Mouse (Mus musculus) cerebellum, postnatal 10 days (tissue): Measurements from ENCODE around the gene Large2.

Experiments used
- DNase-seq, 2 experiments: peaks; one replicate each; pipeline ENCODE4 v3.0.0; 2021; ENCODE audit warnings: mixed read lengths in 2 of 2

Gene Large2

DNA sequence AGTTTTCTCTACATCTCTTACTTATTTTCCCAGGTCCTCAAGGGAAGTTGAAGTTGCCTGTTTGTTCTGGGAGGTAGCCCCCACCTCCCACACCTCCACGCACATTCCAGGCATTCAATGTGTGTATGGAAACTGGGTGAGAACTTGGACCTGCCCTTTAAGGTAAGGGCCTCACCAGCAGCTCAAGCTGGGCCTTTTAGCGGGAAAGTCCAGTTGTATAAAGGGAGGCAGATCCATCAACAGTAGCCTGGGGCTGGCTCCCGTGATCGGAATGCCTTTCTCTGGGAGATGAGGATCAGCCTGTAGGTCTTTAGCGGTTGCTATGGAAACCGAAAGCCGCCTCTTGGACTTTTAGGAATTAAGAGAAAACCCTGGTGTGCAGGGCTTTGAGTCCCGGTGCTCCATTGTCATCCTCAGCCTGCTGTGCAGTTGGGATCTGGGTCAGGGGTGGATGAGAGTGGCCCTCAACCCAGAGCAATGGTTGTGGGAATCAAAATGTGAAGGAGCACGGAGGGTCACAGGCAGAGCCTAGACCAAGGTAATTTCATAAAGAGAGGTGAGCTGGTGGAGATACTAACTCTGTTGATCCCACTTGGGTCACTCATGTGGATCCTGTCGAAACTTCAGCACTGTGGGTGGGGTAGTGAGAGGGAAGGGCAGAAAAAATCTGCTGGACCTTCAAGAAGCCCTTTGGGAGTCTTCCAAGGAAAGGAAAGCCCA is 2.5 kb downstream of the Large2 start:
- peak; percentile 14 to 27 for DNase-seq

DNA sequence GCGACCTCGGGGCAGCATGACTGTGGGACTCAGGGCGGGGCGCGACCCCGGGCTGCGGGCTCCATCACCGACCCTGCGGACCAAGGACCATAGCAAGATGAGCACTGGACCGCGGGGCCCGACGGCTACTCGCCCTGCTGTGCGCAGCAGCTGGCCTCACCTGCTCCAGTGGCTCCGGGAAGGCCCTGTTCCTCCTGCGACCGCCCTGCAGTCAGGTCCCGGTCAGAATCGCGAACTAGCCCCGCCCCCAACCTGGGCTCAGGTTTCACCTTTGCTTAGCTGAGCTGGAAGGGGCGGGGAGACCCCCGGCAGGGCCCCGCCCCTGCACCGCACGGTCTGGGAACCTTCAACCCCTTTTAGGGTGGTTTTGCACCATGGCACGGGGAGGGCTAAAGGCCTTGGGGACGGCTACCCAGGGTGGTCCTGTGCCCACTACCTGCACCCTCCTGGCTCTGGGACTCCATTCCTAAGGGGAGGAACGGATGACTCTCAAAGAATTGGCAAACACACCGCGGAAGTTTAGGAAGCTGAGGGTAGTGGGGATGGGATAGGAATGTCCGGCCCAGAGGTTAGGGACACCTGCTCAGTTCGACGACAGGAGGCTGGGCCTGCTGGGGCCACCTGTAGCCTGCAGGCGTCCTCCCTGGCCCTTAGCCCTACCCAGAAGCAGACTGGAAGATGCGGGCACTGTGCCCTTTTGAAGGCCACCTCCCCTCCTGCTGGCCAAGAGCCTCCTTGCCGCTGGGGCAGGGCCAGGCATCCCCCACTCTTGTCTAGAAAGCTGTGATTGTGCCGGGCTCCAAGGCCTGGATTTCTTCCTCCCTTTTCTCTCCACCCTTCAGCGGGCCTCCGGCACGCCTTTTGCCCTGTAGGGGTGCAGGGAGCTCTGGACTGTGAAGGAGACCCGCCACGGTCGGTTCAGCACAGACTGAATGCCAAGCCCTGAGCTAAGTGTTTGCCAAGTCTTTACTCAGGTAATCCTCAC is 3.6 kb downstream of the Large2 start:
- DNase-seq: peak; percentile 74 to 80

DNA sequence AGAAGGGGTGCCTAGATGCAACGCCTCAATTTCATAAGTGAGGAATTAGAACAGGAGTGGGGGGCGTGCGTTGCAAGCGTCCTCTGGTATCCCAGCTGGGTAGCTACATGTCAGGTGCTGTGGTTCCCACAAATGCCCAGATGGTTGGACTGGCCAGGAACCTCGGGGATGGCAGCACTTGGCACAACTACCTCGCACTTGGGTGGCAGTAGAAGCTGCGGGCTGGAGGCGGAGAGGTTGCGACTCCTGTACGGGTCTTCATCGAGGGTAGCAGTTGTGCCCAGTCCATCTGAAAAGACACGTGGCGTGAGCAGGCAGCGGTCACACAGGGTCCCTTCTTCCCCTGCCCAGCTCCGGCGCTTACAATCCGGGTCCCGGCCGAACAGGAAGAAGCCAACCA is 4.3 kb downstream of the Large2 start:
- DNase-seq: peak; percentile 44 to 47

DNA sequence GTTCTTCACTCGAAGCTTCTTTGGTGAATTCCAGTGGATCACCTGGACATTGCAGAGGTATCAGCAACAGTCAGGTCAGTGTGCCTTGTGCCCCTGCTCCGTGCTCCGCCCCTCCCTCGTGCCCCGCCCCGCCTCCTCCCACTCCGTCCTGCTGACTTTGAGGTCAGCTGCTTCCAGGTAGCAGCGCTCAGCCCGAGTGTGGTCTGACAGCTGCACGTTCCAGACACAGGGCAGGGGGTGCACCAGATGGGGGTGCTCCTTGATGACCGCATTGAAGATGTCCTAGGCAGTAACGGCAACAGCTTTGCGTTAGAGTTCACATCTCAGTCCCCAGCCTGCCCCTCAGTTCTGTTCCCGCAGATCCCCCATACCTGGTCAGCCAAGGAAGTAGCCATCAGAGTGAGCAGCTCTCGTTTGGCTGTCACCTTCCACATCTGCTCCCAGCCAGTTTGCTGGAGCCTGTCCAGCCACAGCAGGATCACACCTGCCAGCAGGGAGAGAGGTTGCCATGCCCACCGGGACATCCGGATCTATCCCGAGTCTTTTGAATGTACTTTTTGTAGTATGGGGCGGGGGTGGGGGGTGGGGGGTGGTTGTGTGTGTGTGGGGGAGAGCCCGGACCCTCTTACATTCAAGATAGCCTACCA is 7.2 kb downstream of the Large2 start:
- peak; percentile 20 to 25 for DNase-seq

DNA sequence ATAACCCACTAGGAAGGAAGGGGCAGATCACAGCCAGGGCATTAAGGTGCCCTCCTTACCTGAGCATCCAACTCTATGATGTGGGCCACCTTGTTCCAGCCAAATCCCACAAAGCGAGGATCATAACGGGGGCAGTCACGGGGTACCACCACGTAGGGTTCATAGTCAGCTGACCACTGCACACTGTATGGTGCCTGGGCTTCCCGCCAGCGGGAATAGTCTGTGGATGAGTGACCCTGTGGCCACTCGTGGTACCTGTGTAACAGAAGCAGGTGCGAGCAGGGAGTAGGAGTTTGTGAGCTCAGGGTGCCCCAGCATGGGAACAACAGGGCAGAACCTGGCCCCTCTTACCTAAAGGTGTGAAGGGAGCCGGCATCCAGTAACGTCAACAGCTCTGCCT is 9.1 kb downstream of the Large2 start:
- peak in 1 of 2 experiments; percentile 31 for DNase-seq

DNA sequence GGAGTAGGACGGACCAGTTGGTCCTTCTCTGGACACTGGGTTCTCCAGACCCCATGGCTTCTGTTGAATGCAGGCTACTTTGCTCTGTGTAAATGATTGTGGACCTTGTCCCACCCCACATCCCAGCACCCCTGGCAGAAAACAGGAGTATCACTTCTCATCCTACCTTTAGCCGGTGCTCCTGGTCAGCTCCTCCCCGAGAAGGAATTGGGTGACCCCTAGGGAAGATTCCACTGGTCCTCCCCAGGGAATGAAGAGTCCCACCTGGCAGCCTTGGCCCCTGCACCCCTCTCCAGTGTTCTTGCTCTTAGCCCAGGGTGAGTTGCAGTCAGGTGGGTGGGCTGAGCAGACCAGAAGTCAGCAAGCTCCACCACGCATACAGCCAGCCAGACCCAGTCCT is 10.6 kb downstream of the Large2 start:
- DNase-seq: no peak

DNA sequence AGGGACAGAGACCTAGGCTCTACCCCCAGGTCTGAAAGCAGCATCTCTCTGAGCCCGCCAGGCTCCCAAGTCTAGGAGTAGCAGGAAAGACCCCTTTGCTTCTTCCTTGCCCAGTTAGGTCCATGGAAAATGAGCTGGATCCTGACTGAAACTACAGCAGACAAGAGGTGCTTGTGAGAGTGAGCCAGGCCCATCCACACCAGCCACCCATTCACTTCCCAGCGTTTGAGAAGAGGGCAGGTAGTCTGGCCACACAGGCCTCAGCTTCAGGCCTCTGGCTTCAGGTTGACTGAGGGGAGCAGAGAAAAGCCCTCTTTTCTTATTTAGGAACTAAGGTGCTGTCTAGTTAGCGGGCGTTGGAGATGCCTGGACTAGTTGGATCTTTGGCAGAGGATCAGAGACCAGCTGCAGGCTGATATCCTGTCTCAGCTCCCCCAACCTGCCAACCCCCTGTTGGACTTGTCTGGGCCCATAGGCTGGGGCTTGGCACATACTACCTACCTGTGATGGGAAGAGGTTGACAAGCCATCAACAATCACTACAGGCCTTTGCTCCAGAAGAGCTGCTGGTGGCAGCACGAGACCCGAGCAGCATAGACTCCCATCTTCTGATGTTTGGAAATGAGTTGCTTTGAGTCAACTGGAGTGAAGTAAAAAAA is 12.0 kb downstream of the Large2 start:
- peak in 1 of 2 experiments; percentile 37 for DNase-seq

DNA sequence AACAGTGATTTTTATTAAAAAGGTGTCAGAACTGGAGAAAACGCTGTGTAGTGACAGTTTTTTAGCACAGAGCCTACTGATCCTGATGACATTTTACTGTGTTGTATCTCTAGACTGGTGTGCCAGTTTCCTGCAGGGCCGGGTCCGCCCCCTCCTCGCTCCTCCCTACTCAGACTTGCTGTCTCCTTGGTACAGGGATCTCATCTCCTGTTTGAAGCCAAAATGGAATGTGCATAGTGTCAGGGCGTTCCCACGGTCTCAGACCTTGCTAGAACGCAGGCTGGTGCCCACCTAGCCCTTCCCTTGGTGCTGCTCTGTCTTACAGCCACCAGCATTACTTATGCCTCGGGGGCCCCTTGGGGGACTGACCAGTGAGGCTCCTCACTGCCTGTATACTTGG is 12.9 kb downstream of the Large2 start:
- DNase-seq: peak in 1 of 2 experiments; percentile 45

DNA sequence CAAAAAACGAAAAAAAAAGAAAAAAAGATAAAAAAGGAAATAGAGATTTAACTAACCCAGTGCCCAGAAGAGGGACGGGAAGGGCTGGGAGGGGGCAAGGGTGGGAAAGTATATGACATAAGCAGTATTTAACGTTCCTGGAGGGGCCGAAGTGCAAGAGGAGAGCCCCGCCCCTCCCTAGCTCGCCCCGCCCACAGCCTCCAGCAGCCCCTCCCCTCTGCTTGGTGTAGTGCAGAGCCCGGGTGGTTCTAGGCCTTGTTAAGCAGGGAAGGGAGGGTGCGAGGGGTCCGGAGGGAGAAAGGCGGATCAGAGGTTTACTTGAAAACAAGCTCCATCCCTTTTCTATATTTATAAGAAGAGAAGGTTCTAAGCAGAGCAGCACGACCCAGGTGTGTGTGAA is 13.8 kb downstream of the Large2 start:
- DNase-seq: peak in 1 of 2 experiments; percentile 58

DNA sequence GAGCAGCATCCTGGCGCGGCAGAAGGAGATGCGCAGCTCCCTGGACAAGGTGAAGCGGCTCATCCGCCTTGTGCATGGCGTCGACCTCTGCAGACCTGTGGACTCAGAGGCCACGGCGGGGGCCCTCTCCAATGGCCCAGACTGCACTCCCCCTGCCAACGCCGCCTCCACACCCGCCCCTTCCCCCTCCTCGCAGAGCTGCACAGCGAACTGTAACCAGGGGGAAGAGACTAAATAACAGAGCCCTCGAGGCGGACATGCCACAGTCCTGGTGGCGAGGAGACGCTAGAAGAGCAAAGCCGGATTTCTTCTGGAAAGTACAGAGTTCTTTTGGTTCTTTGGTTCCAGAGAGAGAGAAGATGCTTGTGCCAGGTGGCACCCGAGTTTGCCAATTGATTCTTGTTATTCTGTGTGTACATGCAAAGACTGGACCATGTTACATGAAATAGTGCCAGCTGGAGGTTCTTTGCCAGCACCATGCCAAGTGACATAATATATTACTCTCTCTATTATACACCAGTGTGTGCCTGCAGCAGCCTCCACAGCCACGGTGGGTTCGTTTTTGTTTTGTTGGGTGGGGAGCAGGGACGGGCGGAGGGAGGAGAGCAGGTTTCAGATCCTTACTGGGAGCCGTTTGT is 14.4 kb downstream of the Large2 start:
- peak; percentile 81 to 82 for DNase-seq

DNA sequence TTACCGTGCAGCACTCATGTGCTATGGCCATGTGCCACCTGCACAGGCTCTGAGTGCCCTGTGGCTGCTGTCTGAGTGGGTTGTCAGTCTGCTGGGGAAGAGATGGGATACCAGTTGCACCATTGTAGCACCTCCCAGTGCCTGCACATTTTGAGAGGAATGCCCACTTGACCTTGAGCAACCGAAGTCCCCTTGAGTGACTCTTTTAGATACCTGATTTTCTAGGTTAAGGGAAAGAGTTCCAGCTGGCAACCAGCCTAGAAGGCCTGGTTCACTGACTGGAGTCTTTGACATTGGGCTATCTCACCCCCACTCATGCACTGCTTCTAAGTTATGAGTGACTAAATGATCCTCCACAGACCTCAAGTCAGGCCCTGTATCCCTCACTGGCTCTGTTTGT is 15.4 kb downstream of the Large2 start:
- DNase-seq: peak; percentile 54 to 59

DNA sequence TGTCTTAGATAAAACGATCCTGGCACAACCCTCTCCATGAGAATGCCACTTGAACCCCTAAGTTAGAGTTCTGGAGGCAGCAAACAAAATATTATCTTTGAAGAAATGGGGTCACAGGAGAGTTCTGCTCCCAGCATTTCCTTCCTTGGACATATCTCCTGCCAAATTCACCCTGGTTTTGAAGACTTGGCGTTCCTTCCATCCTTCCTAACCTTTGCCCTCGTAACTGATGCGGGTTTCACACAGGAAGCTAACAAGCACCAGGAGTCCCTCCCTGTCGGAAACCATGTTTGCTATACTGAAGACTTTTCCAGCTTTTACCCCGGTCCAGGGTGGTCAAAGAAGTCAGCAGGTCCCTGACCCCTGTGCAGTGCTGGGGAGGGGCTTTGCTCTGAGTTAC is 20.4 kb downstream of the Large2 start:
- DNase-seq: no peak

DNA sequence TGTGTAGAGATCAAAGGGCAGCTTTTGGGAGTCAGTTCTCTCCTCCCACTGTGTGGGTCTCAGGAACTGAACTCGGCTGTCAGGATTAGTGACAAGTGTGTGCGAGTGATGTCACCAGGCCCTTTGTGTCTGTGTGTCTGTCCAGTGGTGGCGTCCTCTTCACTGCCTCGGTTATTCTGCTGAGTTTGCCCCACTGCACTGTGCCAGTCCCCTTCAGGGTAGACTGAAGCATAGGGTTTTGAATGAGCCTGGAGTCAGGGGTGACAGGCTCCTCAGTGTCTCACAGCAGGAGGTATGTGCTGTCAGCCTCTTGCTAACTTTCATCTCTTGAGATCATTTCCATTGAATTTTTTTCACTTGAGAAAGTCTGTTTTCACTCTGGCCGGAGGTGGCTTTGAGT is 21.3 kb downstream of the Large2 start:
- DNase-seq: no peak

DNA sequence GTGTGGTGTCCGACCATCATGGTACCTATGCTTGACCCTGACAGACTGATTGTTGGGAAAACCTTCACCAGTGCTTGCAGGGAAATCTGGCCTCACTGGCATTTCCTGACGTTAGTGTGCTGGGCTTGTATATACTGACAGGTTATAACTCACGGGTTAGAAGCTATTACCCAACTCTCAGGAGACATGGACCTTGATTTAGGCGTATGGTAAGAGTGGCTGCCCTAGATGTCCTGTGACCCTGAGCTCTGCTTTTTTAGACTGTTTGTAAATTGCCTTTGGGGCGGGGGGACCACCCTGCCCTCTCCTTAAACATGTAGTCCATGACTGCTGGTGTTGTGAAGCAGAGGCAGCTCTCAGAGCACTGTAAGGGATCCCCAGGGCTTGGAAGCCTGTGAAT is 24.0 kb downstream of the Large2 start:
- no peak for DNase-seq

DNA sequence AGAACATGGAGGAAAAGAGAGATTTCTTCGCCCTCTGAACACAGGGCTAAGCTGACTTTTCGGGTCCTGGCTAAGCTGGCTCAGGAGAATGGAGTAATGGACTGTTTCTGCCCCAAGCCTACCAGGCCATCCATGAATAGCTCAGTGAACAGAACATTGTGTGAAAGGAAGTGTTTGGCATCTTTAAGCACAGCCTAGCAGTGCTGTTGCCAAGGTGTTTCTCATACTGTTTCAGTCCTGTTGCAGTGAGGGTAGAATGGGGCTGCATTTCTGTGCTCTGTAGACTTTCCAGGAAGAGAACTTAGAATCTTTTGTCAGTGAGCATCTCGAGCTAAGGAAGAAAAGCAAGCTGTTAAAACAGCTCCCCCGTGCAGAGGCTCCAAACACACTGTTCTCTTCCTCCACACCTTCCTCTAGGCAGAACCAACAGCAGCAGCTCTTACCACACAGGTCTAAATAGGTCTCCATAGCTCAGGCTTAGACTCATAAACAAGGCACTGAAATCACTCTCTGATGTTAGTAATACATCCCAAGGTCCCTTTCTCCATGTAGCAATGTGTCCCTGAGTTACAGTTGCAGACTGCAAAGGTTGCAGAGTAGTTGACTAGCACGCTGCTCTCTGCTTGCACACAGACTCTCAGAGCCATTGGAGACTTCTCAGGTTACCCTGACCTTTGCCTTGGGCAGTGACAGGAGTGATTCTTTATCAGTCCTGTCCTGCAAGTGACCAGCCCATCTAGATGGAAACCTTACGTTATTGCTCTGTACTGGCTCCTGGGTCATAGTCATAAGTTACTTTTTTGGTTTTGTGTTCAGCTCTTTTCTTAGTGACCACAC is 24.9 kb downstream of the Large2 start:
- no peak for DNase-seq

DNA sequence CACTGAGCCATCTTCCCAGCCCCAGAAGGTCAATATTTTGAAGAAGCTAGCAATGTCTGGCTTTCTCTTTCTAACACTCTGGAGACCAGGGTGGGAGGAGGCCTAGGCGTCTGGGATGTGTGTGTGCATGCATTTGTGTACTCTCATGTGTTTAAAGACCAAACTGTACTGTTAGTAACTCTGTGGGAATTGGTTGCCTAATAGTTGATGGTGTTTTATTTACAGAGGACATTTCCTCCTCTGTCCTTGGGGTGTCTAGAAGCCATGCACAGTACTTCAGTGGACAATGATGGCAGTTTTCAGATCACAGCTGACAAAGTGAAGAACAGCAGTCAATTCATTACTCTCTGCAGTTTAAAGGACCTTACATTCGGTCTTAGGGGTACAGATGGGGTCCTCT is 27.5 kb downstream of the Large2 start:
- no peak for DNase-seq

DNA sequence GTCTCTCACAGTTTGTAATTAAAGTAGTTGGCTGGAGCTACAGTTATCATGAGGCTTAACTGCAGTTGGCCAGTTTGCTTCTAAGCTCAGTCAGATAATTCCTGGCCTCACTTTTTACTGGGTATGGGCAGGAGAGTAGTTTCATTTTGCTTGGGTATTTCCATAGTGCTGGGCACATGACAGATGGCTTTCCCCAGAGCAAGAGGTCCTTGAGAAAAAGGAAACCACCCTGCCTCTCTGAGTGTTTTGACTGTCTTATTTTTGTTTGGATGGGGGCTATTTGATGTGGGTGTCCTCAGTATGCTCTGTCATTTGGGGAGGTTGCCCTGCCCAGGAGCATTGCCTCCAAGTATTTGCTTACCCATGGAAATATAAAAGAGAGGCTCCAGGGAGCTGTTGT is 32.3 kb downstream of the Large2 start:
- no peak for DNase-seq

DNA sequence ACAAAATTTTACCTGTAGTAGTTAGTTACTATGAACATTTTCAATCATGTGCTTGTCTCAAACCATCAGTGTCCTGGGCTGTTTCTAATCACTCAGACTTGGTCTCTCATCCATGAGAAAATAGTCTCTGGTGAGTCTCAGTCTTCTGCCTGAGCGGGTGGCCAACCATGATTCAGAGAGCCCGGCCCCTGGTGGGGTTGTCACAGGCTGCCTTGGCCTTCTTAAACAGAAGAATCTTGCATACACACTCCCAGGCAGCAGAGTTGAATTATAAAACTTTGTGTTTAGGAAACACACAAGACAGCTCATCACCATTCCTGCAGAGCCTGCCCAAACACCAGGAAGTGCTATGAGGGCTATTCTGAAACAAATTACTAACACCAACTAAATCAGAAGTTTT is 42.8 kb downstream of the Large2 start:
- peak in 1 of 2 experiments; percentile 18 for DNase-seq

DNA sequence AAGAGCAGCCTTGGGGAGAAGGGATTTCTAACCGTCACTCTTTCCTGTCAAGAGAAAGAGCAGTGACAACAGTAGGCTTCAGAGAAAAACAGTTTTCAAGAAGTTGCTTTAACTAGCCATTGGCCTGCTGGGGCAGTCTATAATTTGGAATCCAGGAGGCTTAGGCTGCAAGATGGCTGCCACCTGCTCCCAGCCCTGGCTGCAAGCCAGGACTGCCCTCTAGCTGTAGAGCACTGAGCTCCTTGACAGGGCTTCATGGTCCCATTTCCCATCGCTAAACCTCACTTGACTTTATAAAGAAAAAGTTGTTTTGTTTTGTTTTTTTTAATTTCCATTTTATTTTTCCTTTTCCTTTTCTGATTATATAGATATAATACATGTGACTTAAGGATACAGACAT is 43.3 kb downstream of the Large2 start:
- DNase-seq: peak; percentile 84 to 87

DNA sequence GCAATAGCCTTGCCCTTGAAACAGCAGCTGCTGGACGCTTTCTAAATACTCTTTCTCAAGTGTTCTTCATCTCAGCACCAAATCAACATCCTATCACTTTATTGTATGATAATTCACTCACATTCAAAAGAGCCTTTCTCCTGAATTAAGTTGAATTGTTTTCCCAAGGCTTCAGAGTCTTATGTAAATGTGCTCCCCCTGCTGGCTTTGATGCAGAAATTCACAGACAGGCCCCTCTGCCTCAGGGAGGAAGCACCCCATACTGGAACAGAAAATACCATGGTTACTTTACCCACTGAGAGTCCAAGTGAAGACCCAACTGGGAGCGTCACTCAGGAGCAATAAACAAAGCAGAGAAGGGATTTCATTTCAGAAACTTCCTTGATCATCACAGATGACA is 43.8 kb downstream of the Large2 start:
- DNase-seq: peak; percentile 59 to 74

DNA sequence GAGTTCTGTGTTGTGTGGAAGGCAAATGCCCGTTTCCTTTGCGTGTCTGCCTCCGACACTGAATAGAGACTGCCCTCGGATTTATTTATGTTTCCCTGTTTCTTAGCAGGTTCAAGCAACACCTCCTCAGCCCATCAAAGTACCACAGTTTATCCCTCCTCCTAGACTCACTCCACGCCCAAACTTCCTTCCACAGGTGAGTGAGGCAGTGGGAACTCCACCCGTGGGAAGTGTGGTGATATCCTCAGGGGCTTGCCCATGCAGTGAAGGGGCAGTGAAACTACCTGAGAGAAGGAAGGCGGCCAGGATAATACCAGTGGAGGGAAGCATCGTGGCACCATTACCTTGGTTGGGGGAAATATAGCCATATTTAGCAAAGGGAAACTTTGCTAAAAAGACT is 46.5 kb downstream of the Large2 start:
- no peak for DNase-seq
